Comparison of ENCODE assay signal across 14 mouse cellular contexts in the genomic region with DNA sequence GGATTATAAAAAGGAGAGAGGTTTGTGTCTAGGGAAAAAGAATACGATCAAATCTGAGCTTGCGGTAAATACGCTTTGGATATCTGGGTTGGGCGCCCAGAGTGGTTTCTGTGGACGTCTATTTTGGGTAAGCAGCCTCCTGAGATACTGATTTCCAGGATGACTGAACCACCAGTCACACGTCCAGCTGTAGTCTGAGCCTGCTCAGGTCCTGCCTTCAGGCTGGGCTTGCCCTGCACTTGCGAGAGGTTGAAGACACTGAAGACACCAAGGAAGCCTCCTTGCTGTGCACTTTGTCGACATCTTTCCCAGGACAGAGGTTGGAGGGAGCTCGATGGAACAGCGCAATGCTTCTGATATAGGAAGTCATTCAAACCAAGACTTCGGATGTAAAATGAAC. TPM values are rescaled to one million over a fixed set of nuclear protein-coding genes. Genes with fewer than 3 reads are reported as not detected.
A peak's percentile ranks its signal among the peaks of the same experiment; 100 is the strongest.
DNase-seq lines count a peak whose midpoint lies in the region; ATAC-seq lines count a peak whose summit lies in the region.
"Had no signal": no experiment of that assay in that cellular context is flagged by ENCODE, and none has a peak within 500 bp of the region (broad histone marks: within the 10 kb centered on the region; RNA-seq: fewer than 3 reads in every experiment).

No protein-coding gene starts in this region.

- WGBS in heart, embryonic 14.5 days = 59% methylated on average over 11 of the region's 11 CpGs
- 92% methylated on average over 11 of the region's 11 CpGs for WGBS in limb, embryonic 10.5 days
- 83% methylated on average over 11 of the region's 11 CpGs for WGBS in limb, embryonic 13.5 days
- 93% methylated on average over 11 of the region's 11 CpGs for WGBS in hindbrain, embryonic 11.5 days

- no peak for ATAC-seq in heart, embryonic 14.5 days (ENCODE audit: insufficient number of reproducible peaks, insufficient read depth, low FRiP score, low read depth)
- no peak for ATAC-seq in limb, embryonic 13.5 days (ENCODE audit: low FRiP score, low read depth)
- ATAC-seq in hindbrain, embryonic 11.5 days (ENCODE audit: low FRiP score) = no peak
- ATAC-seq in CD4-positive, CD25-positive, alpha-beta regulatory T cell, adult 4 months = no peak
- ATAC-seq: hindbrain, postnatal 0 days had no signal

- no peaks in the 10 kb centered on the region for H3K36me3 ChIP-seq in heart, embryonic 14.5 days (ENCODE audit: control insufficient read depth, insufficient read depth, low read length)
- H3K36me3 ChIP-seq in limb, embryonic 10.5 days = no peaks in the 10 kb centered on the region
- H3K36me3 ChIP-seq in limb, embryonic 13.5 days = no peaks in the 10 kb centered on the region
- no peaks in the 10 kb centered on the region for H3K36me3 ChIP-seq in hindbrain, embryonic 11.5 days (ENCODE audit: control insufficient read depth, insufficient read depth, low read length)
- H3K36me3 ChIP-seq: forebrain, embryonic 15.5 days; hindbrain, embryonic 13.5 days had no signal

- H3K9me3 ChIP-seq in heart, embryonic 14.5 days (ENCODE audit: control insufficient read depth, low read length) = no peaks in the 10 kb centered on the region
- no peaks in the 10 kb centered on the region for H3K9me3 ChIP-seq in limb, embryonic 10.5 days (replicated peaks)
- H3K9me3 ChIP-seq in limb, embryonic 13.5 days = no peaks in the 10 kb centered on the region
- no peaks in the 10 kb centered on the region for H3K9me3 ChIP-seq in hindbrain, embryonic 11.5 days (ENCODE audit: control insufficient read depth, low read length)
- H3K9me3 ChIP-seq: forebrain, embryonic 15.5 days; hindbrain, embryonic 13.5 days had no signal

- no peaks in the 10 kb centered on the region for H3K27me3 ChIP-seq in heart, embryonic 14.5 days (ENCODE audit: control insufficient read depth, insufficient read depth, low read length)
- no peaks in the 10 kb centered on the region for H3K27me3 ChIP-seq in limb, embryonic 10.5 days (ENCODE audit: low read depth, poor library complexity, severe bottlenecking)
- no peaks in the 10 kb centered on the region for H3K27me3 ChIP-seq in limb, embryonic 13.5 days
- no peaks in the 10 kb centered on the region for H3K27me3 ChIP-seq in hindbrain, embryonic 11.5 days (ENCODE audit: control insufficient read depth, insufficient read depth, low read length)
- H3K27me3 ChIP-seq: forebrain, embryonic 15.5 days; hindbrain, embryonic 13.5 days had no signal

- peaks cover 13 to 17% of the 10 kb centered on the region in 2 experiments for H3K4me1 ChIP-seq in heart, embryonic 14.5 days (ENCODE audit: control insufficient read depth in 2 of 2, insufficient read depth in 2 of 2, low read length in 2 of 2)
- peaks cover 23% of the 10 kb centered on the region for H3K4me1 ChIP-seq in limb, embryonic 10.5 days
- H3K4me1 ChIP-seq in limb, embryonic 13.5 days = peaks cover 25% of the 10 kb centered on the region
- no peaks in the 10 kb centered on the region for H3K4me1 ChIP-seq in hindbrain, embryonic 11.5 days (replicated peaks; ENCODE audit: control insufficient read depth, insufficient read depth, low read length)

- H3K4me2 ChIP-seq in heart, embryonic 14.5 days (ENCODE audit: low read length) = no peak overlapping the region
- no peak overlapping the region for H3K4me2 ChIP-seq in limb, embryonic 13.5 days (replicated peaks)
- H3K4me2 ChIP-seq in hindbrain, embryonic 11.5 days (replicated peaks; ENCODE audit: low read depth, low read length) = no peak overlapping the region
- H3K4me2 ChIP-seq: forebrain, embryonic 15.5 days; hindbrain, embryonic 13.5 days had no signal

- 0 out of 4 replicates have a peak overlapping the region, but pooled peaks have one; percentile 17 to 33 for H3K27ac ChIP-seq in heart, embryonic 14.5 days (replicated peaks in 1 of 2; ENCODE audit: control insufficient read depth in 1 of 2, insufficient read depth in 1 of 2, low read depth in 2 of 2, low read length in 2 of 2)
- peak overlapping the region; percentile 73 for H3K27ac ChIP-seq in limb, embryonic 10.5 days
- peak overlapping the region; percentile 67; the same call in 1 of the 2 replicates for H3K27ac ChIP-seq in limb, embryonic 13.5 days
- no peak overlapping the region for H3K27ac ChIP-seq in hindbrain, embryonic 11.5 days (ENCODE audit: low read depth, low read length)
- H3K27ac ChIP-seq: forebrain, embryonic 15.5 days; gastrocnemius, adult 2 months had no signal

- no peak for DNase-seq in heart, postnatal 36 days
- DNase-seq in limb, embryonic 10.5 days (ENCODE audit: low spot score) = no peak
- no peak for DNase-seq in kidney, postnatal 14 days
- DNase-seq in hindbrain, embryonic 11.5 days (ENCODE audit: low spot score) = no peak
- DNase-seq: cerebellum, adult 2 months; gastrocnemius, adult 2 months; gastrocnemius, postnatal 25 days; kidney, adult 11 months had no signal

- no peak overlapping the region for H3K4me3 ChIP-seq in heart, embryonic 14.5 days (ENCODE audit: control insufficient read depth in 1 of 2, insufficient read depth in 1 of 2, low read depth in 1 of 2, low read length in 2 of 2)
- no peak overlapping the region for H3K4me3 ChIP-seq in limb, embryonic 10.5 days
- H3K4me3 ChIP-seq in limb, embryonic 13.5 days = no peak overlapping the region
- no peak overlapping the region for H3K4me3 ChIP-seq in hindbrain, embryonic 11.5 days (ENCODE audit: low read depth, low read length)
- H3K4me3 ChIP-seq: forebrain, embryonic 15.5 days; gastrocnemius, adult 2 months; hindbrain, embryonic 13.5 days had no signal

- H3K9ac ChIP-seq in heart, embryonic 14.5 days (ENCODE audit: low read length) = no peak overlapping the region
- no peak overlapping the region for H3K9ac ChIP-seq in limb, embryonic 13.5 days
- no peak overlapping the region for H3K9ac ChIP-seq in hindbrain, embryonic 11.5 days (ENCODE audit: low read depth, low read length)
- H3K9ac ChIP-seq: forebrain, embryonic 15.5 days; hindbrain, embryonic 13.5 days had no signal

- intact Hi-C loops in heart, postnatal 36 days (cut with DNase I) = no loop called here

RNA-seq across cellular contexts. Expression of a gene that starts 25.0 kb away (rescaled TPM):
- polyA plus RNA-seq in heart, embryonic 14.5 days (2014; fragmentation: Nextera tagmentation; extraction: Ambion mirVana) = 0.90 and 1.1 TPM in 2 replicates
- not detected for total RNA-seq in heart, postnatal 36 days (2021)
- polyA plus RNA-seq in limb, embryonic 10.5 days (2016; fragmentation: Nextera tagmentation; extraction: Ambion mirVana) = 0.31 and 0.44 TPM in 2 replicates
- polyA plus RNA-seq in limb, embryonic 13.5 days (2015; fragmentation: Nextera tagmentation; extraction: Ambion mirVana) = 0.60 and 1.00 TPM in 2 replicates
- 0.31 and 0.50 TPM in 2 replicates for polyA plus RNA-seq in hindbrain, embryonic 11.5 days (2014; fragmentation: Nextera tagmentation; extraction: Ambion mirVana)
- not detected for polyA plus RNA-seq in CD4-positive, CD25-positive, alpha-beta regulatory T cell, adult 4 months (2017; shearing (Covaris generic))
- total RNA-seq: hindbrain, postnatal 0 days had no signal
